Mouse (Mus musculus): Measurements from ENCODE around the gene B4galnt3. TPM values are rescaled to one million over a fixed set of nuclear protein-coding genes. Genes with fewer than 3 reads are reported as not detected.
A peak's percentile ranks its signal among the peaks of the same experiment; 100 is the strongest.

Gene B4galnt3
- polyA plus RNA-seq, 1 experiment from 2014 or later, result 0.10 TPM

DNA sequence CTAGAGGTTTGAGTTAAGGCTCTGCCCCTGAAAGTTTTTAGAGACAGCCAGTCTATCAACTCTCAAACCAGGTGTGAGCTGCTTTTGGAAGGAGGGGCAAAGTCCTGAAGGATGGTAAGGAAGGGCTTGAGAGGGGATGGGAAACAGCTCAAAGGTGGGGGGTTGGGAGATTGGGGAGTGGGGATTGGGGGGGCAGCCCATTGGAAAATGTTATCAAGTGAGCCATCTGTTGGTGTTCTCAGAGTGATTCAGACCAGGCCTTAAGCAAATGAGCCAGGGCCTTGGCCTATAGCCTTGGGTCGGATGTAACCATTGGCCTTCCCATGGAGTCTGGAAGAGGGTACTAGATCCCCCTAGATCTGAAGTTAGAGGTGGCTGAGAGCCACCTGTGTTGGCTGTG, 100.6 kb downstream of the B4galnt3 start:
- WGBS (ENCODE audit: insufficient replicate concordance), result 50% methylated on average over 1 of the region's 1 CpGs
- Histone ChIP-seq H3K4me3 (replicated peaks) (no peak overlapping the region), H3K27me3 (0 out of 2 replicates have a peak, but pooled peaks cover 7% of the 10 kb centered on the region), H3K4me2 (no peak overlapping the region; the same call in 1 of the 2 replicates), H3K27ac (replicated peaks) (no peak overlapping the region), H3K9ac (no peak overlapping the region), H3K9me3 (replicated peaks) (no peaks in the 10 kb centered on the region), H3K36me3 (replicated peaks) (no peaks in the 10 kb centered on the region), H3K4me1 (replicated peaks) (peaks cover 61% of the 10 kb centered on the region)
- no peak for ATAC-seq (ENCODE audit: insufficient read depth)

DNA sequence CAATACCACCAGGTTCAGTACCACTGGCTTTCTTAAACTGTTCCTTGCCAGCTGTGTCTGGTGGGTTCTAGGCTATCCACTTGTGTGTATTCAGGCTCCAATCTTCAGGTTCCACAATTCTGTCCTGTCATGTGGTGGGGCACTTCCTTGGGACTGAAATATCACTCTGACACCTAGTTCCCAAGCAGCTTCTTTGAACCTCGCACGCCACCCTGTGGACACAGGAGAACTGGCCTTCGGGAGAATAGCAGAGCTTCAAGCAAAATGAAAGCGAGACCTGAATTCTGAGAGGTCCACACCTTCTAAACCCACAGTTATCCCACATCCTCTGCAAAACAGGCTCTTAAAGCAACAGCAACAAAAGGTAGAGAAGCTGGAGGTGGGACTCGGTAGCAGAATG, 101.2 kb downstream of the B4galnt3 start:
- H3K4me3 ChIP-seq (replicated peaks), result no peak overlapping the region
- no peaks in the 10 kb centered on the region for H3K36me3 ChIP-seq (replicated peaks)
- no peak overlapping the region for H3K9ac ChIP-seq
- 0 out of 2 replicates have a peak, but pooled peaks cover 13% of the 10 kb centered on the region for H3K27me3 ChIP-seq
- no peaks in the 10 kb centered on the region for H3K9me3 ChIP-seq (replicated peaks)
- H3K4me2 ChIP-seq, result peak overlapping the region; percentile 16; the same call in 1 of the 2 replicates
- peak; percentile 60 for ATAC-seq (ENCODE audit: insufficient read depth)
- WGBS (ENCODE audit: insufficient replicate concordance), result 7% methylated on average over 5 of the region's 5 CpGs
- peaks cover 68% of the 10 kb centered on the region for H3K4me1 ChIP-seq (replicated peaks)
- peak overlapping the region; percentile 49; the same call in 1 of the 2 replicates for H3K27ac ChIP-seq (replicated peaks)

DNA sequence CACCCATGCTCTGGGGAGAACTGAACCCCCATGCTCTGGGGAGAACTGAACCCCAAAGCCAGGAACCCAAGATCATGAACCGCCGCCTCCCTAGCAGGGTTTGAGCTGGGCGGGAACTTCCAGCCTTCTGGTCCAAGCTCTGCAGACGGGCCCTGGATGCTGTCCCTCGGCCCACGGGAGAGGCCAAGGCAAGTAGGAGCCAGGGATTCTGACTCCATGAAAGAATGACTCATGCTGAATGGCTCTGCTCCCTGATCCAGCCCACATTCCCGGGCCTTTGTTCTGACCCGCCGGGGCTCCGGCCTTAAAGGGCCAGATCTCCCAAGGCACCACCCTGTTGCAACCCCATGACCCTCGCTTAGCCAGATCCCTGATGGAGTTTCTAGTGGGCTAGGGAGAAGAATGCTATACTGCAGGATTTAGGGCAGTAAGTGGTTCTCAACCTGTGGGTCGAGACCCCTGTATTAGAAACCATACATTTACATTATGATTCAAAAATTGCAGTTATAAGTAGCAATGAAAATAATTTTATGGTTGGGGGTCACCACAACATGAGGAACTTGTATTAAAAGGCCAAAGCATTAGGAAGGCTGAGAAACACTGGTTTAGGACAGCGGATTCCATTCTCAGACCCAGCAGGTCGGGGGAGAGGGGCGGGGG, 102.0 kb downstream of the B4galnt3 start:
- Histone ChIP-seq H3K9me3 (replicated peaks) (no peaks in the 10 kb centered on the region), H3K4me1 (replicated peaks) (peaks cover 70% of the 10 kb centered on the region), H3K4me2 (peak overlapping the region; percentile 31), H3K27ac (replicated peaks) (peak overlapping the region; percentile 49; the same call in 1 of the 2 replicates), H3K9ac (no peak overlapping the region), H3K4me3 (replicated peaks) (no peak overlapping the region), H3K27me3 (peaks cover 20% of the 10 kb centered on the region; the same call in 1 of the 2 replicates), H3K36me3 (replicated peaks) (no peaks in the 10 kb centered on the region)
- ATAC-seq (ENCODE audit: insufficient read depth), result no peak
- 55% methylated on average over 14 of the region's 15 CpGs for WGBS (ENCODE audit: insufficient replicate concordance)

DNA sequence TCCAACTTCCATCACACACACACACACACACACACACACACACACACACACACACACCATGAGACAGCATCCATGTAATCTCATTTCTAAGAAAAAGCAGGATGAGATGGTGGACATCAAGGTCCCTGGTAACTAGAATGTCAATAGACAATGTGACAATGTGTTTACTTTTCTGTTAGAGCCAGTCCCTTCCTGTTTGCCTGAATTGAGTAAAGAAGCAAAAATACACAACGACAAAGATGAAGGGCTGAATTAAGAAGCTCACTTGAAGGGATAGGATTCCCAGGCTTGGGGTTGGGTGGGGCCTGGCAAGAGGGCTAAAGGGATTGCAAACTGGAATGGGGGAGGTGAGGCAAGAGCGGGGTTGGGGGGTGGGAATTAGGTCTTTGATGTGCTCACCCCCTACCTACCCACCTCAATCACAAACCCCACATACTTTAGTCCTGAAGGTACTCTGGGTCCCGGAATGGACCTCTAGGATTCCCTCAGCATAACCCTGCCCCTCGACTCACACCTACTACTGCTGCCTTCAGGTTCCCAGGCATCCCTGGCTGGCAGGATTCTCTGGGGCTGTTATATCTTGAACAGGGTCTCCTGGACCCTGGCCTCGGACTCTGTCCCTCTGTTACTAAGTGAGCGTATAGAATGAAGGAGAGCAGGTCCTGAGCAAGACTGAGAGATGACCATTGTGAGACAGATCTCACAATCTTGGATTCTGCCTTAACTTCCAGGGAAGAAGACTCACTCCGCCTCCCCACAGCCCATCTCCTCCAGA, 102.8 kb downstream of the B4galnt3 start:
- no peak for ATAC-seq (ENCODE audit: insufficient read depth)
- H3K36me3 ChIP-seq (replicated peaks), result no peaks in the 10 kb centered on the region
- 62% methylated on average over 7 of the region's 7 CpGs for WGBS (ENCODE audit: insufficient replicate concordance)
- H3K9me3 ChIP-seq (replicated peaks), result no peaks in the 10 kb centered on the region
- H3K4me1 ChIP-seq (replicated peaks), result peaks cover 72% of the 10 kb centered on the region
- peaks cover 27% of the 10 kb centered on the region for H3K27me3 ChIP-seq
- no peak overlapping the region for H3K9ac ChIP-seq
- no peak overlapping the region for H3K4me3 ChIP-seq (replicated peaks)
- peak overlapping the region; percentile 31; the same call in 1 of the 2 replicates for H3K4me2 ChIP-seq
- peak overlapping the region; percentile 64; the same call in 1 of the 2 replicates for H3K27ac ChIP-seq (replicated peaks)

DNA sequence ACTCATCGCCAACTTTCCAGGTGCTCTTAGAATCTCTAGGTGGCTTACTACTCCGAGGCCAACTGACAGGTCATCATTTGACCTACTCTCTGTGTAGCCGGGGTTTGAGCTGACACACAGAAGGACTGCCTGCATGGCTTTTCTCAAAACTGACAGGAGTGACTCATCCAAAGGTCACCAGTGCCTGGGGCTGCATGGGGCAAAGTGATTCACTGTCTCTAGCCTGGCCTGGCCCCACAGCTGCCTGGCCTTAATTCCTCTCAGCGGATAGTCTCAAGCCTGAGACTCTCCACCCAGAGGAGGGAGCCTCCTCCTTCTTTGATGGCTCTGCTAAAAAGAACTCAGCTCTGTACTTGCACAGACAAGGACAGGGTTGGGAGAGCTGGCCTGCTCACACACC, 103.4 kb downstream of the B4galnt3 start:
- peaks cover 78% of the 10 kb centered on the region for H3K4me1 ChIP-seq (replicated peaks)
- no peak overlapping the region for H3K9ac ChIP-seq
- no peak overlapping the region for H3K4me3 ChIP-seq (replicated peaks)
- H3K36me3 ChIP-seq (replicated peaks), result no peaks in the 10 kb centered on the region
- H3K27ac ChIP-seq (replicated peaks), result peak overlapping the region; percentile 64
- H3K4me2 ChIP-seq, result no peak overlapping the region
- peaks cover 34% of the 10 kb centered on the region for H3K27me3 ChIP-seq
- 59% methylated on average over 4 of the region's 4 CpGs for WGBS (ENCODE audit: insufficient replicate concordance)
- no peaks in the 10 kb centered on the region for H3K9me3 ChIP-seq (replicated peaks)
- no peak for ATAC-seq (ENCODE audit: insufficient read depth)

DNA sequence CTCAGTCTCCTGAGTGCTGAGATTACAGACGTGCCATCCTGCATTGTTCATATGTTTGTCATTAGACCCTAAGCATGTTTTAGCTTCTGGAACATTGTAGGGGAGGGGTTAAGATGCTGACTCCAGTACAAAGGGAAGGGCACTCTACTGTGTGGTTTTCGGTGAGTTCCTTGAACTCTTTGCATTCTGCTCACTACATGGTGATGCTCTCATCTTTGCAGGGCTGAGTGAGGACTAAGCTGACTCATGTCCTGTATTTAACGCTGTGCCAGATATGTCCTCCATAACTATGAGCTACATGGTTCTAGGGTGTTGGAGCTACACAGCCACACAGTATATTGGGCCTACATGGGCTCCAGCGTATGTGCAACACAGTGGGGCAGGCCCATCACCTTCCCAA, 104.0 kb downstream of the B4galnt3 start:
- 78% methylated on average over 4 of the region's 4 CpGs for WGBS (ENCODE audit: insufficient replicate concordance)
- H3K9me3 ChIP-seq (replicated peaks), result no peaks in the 10 kb centered on the region
- no peak overlapping the region for H3K4me2 ChIP-seq
- H3K27ac ChIP-seq (replicated peaks), result no peak overlapping the region; the same call in 1 of the 2 replicates
- H3K4me1 ChIP-seq (replicated peaks), result peaks cover 84% of the 10 kb centered on the region
- no peaks in the 10 kb centered on the region for H3K36me3 ChIP-seq (replicated peaks)
- ATAC-seq (ENCODE audit: insufficient read depth), result no peak
- H3K4me3 ChIP-seq (replicated peaks), result no peak overlapping the region
- peaks cover 38% of the 10 kb centered on the region for H3K27me3 ChIP-seq
- H3K9ac ChIP-seq, result no peak overlapping the region

DNA sequence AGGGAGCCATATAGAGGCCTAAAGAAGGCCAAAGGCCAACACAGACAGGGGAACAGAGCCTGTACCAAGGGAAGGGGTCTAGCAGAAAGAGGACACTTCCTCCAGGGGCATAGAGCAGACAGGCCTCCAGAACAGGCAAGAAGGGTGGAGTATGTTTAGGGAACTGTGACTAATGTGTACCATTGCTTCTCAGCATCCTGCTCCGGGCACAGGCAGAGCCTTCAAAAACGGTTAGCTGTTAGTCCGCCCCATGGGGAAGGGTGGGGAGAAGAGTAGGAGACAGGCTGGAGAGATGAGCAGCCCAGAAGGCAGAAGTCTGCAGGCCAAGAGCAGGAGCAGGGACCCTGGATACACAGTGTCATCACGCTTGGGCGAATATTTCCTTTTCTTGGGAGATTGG, 105.1 kb downstream of the B4galnt3 start:
- Histone ChIP-seq H3K4me1 (replicated peaks) (peaks cover 85% of the 10 kb centered on the region), H3K27ac (replicated peaks) (peak overlapping the region; percentile 29; the same call in 1 of the 2 replicates), H3K36me3 (replicated peaks) (no peaks in the 10 kb centered on the region), H3K9me3 (replicated peaks) (no peaks in the 10 kb centered on the region), H3K9ac (no peak overlapping the region), H3K4me2 (peak overlapping the region; percentile 62; the same call in 1 of the 2 replicates), H3K4me3 (replicated peaks) (no peak overlapping the region), H3K27me3 (peaks cover 30% of the 10 kb centered on the region)
- ATAC-seq (ENCODE audit: insufficient read depth), result no peak
- 73% methylated on average over 5 of the region's 5 CpGs for WGBS (ENCODE audit: insufficient replicate concordance)

DNA sequence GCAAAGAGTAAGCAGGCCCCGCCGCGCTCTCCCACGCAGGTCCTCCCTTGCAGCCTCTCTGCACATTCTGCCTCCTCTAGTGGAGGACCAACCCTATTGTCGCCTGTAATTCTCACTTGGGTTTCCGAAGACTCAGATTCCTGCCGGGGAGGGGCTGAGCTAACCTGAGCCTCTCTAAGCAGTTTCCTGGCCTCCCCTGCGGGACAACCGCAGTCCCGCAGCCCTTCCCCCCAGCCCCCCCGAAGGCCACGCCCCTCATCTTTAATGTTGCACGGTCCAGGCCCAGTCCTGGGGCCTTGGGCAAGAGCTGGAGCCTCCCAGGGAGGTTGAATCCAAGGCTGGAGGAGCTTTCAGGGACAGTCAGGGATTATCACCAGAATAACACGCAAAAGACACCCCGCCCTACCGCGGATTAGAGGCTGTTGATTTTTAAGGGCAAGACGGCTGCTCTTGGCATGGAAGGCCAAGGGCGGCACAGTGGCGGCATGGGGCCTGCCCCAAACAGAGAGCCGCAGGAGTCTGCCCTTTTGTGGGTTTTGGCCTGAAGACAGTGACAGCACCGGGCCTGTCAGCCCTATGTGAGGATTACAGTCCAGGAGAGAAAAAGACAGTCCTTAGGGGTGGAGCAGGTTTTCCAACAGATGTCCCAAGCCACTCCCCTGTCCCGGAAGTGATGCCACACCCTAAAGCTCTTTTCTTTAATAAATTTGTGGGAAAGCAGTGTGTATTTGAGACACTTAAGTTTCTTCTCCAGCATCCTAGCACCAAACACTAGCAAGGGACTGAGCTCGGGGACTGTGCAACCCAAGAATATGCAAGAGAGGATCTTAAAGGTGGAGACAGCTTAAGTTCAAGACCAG, 105.8 kb downstream of the B4galnt3 start:
- Histone ChIP-seq H3K27ac (replicated peaks) (0 out of 2 replicates have a peak overlapping the region, but pooled peaks have one; percentile 14), H3K9ac (peak overlapping the region; percentile 19; the same call in 1 of the 2 replicates), H3K4me3 (replicated peaks) (peak overlapping the region; percentile 33), H3K36me3 (replicated peaks) (no peaks in the 10 kb centered on the region), H3K4me1 (replicated peaks) (peaks cover 79% of the 10 kb centered on the region), H3K27me3 (peaks cover 30% of the 10 kb centered on the region), H3K9me3 (replicated peaks) (no peaks in the 10 kb centered on the region), H3K4me2 (peak overlapping the region; percentile 62)
- WGBS (ENCODE audit: insufficient replicate concordance), result 18% methylated on average over 24 of the region's 24 CpGs
- peak; percentile 30; the same call in 1 of the 2 replicates for ATAC-seq (ENCODE audit: insufficient read depth)

DNA sequence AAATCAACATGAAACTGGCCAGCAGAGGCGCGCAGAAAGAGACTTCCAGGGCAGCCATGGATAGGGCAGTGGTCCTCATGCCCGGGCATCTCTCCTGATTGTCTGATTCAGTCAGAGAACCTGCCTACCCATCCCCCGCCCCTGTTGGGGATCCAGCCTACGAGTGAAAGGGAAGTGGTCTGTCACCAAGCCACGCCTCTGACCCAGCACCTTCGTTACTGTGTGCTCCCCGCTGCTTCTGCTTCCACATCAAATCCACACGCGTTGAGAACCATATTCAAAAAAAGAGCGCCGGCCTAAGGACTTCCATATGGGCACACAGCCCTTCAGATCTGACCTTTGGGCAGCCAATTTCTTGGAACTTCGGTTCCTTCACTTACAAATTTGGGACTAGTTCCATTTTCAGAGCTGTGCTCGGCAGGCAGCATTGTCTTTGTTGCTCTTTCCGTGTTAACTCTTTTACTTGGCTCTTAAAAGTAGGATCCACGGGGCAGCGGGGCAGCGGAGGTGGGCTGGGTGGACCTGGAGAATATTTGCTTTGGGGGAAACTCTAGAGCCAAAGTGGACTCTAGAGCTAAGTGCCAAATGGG, 106.7 kb downstream of the B4galnt3 start:
- Histone ChIP-seq H3K9ac (peak overlapping the region; percentile 19; the same call in 1 of the 2 replicates), H3K9me3 (replicated peaks) (no peaks in the 10 kb centered on the region), H3K27me3 (peaks cover 30% of the 10 kb centered on the region), H3K36me3 (replicated peaks) (no peaks in the 10 kb centered on the region), H3K4me2 (peak overlapping the region; percentile 62), H3K4me1 (replicated peaks) (peaks cover 70% of the 10 kb centered on the region), H3K4me3 (replicated peaks) (peak overlapping the region; percentile 33), H3K27ac (replicated peaks) (peak overlapping the region; percentile 48; the same call in 1 of the 2 replicates)
- ATAC-seq (ENCODE audit: insufficient read depth), result no peak
- WGBS (ENCODE audit: insufficient replicate concordance), result 4% methylated on average over 18 of the region's 18 CpGs

DNA sequence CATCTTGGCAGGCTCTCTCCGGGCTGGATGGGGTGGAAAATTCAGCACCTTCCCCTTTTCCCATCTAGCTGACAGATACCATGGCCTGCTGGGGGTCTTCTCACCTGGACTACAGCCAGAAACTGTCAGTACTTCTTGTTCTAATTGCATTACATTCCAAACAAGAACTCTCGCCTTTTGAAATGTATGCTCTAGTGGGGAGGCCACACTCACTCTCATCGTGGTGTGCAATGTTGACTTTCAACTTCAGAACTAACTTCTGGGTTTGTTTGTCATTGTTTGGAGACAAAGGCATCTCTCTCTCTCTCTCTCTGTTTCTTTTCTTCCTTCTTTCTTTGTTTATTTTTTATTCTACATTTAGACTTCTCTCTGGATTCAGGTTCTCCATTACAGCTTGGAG, 107.8 kb downstream of the B4galnt3 start:
- Histone ChIP-seq H3K36me3 (replicated peaks) (no peaks in the 10 kb centered on the region), H3K9ac (no peak overlapping the region), H3K27ac (replicated peaks) (no peak overlapping the region), H3K4me3 (replicated peaks) (no peak overlapping the region), H3K27me3 (peaks cover 30% of the 10 kb centered on the region), H3K9me3 (replicated peaks) (no peaks in the 10 kb centered on the region), H3K4me2 (no peak overlapping the region), H3K4me1 (replicated peaks) (peaks cover 59% of the 10 kb centered on the region)
- 58% methylated on average over 3 of the region's 3 CpGs for WGBS (ENCODE audit: insufficient replicate concordance)
- ATAC-seq (ENCODE audit: insufficient read depth), result no peak
